ENCODE assay signal across 8 mouse cellular contexts in genomic region chr15:79516171-79517096, GRCm38 (mm10). TPM values are rescaled to one million over a fixed set of nuclear protein-coding genes. Genes with fewer than 3 reads are reported as not detected.
DNase-seq lines count a peak whose midpoint lies in the region; ATAC-seq lines count a peak whose summit lies in the region.

Kdelr3 (plus strand) TSS chr15:79516411.

- H3K9me3 ChIP-seq in erythroblast, embryonic 14.5 days (ENCODE audit: control insufficient read depth, low read length) = peaks cover 16% of the 10 kb centered on the region; the same call in 1 of the 2 replicates
- no peaks in the 10 kb centered on the region for H3K9me3 ChIP-seq in embryonic facial prominence, embryonic 14.5 days (ENCODE audit: control insufficient read depth, low read length)
- no peaks in the 10 kb centered on the region for H3K9me3 ChIP-seq in heart, embryonic 13.5 days
- no peaks in the 10 kb centered on the region for H3K9me3 ChIP-seq in kidney, embryonic 16.5 days (ENCODE audit: low read length)

- no peaks in the 10 kb centered on the region for H3K36me3 ChIP-seq in erythroblast, embryonic 14.5 days (ENCODE audit: control insufficient read depth)
- no peaks in the 10 kb centered on the region for H3K36me3 ChIP-seq in embryonic facial prominence, embryonic 14.5 days (ENCODE audit: control insufficient read depth, insufficient read depth, low read length)
- 0 out of 2 replicates have a peak, but pooled peaks cover 4% of the 10 kb centered on the region for H3K36me3 ChIP-seq in heart, embryonic 13.5 days
- no peaks in the 10 kb centered on the region for H3K36me3 ChIP-seq in kidney, embryonic 16.5 days (ENCODE audit: insufficient read depth, low read length)

- ATAC-seq in erythroblast, adult 5-6 weeks (replicated peaks; ENCODE audit: low FRiP score, poor library complexity, severe bottlenecking) = no peak
- peak; percentile 69 for ATAC-seq in embryonic facial prominence, embryonic 14.5 days (ENCODE audit: low read depth)
- ATAC-seq in heart, embryonic 13.5 days (ENCODE audit: extremely low read depth, insufficient number of reproducible peaks, low FRiP score, low TSS enrichment) = peak; percentile 32
- peak; percentile 58 for ATAC-seq in kidney, embryonic 16.5 days (ENCODE audit: low FRiP score, low TSS enrichment)
- no peak for ATAC-seq in monocyte, adult 5-6 weeks (replicated peaks; ENCODE audit: insufficient number of reproducible peaks, low FRiP score, low TSS enrichment, poor library complexity, severe bottlenecking)

- peaks cover 21% of the 10 kb centered on the region for H3K4me1 ChIP-seq in erythroblast, embryonic 14.5 days (ENCODE audit: control insufficient read depth)
- H3K4me1 ChIP-seq in embryonic facial prominence, embryonic 14.5 days (ENCODE audit: control insufficient read depth, insufficient read depth, low read length) = 0 out of 2 replicates have a peak, but pooled peaks cover 3% of the 10 kb centered on the region
- H3K4me1 ChIP-seq in heart, embryonic 13.5 days = peaks cover 48% of the 10 kb centered on the region
- H3K4me1 ChIP-seq in kidney, embryonic 16.5 days (ENCODE audit: insufficient read depth, low read length) = peaks cover 46% of the 10 kb centered on the region

- H3K4me2 ChIP-seq in embryonic facial prominence, embryonic 14.5 days (ENCODE audit: low read depth, low read length) = peak within 1 kb of the TSS; percentile 83
- H3K4me2 ChIP-seq in heart, embryonic 13.5 days = peak within 1 kb of the TSS; percentile 91
- H3K4me2 ChIP-seq in kidney, embryonic 16.5 days (replicated peaks; ENCODE audit: low read depth, low read length) = peak within 1 kb of the TSS; percentile 65

- peak within 1 kb of the TSS; percentile 65 for H3K27ac ChIP-seq in embryonic facial prominence, embryonic 14.5 days (replicated peaks; ENCODE audit: low read depth, low read length)
- H3K27ac ChIP-seq in heart, embryonic 13.5 days (replicated peaks) = peak within 1 kb of the TSS; percentile 59
- H3K27ac ChIP-seq in kidney, embryonic 16.5 days (ENCODE audit: low read length) = no peak within 1 kb of the TSS

- peak within 1 kb of the TSS; percentile 81 for H3K9ac ChIP-seq in embryonic facial prominence, embryonic 14.5 days (ENCODE audit: low read depth, low read length)
- peak within 1 kb of the TSS; percentile 87 for H3K9ac ChIP-seq in heart, embryonic 13.5 days
- H3K9ac ChIP-seq in kidney, embryonic 16.5 days (replicated peaks; ENCODE audit: low read length) = peak within 1 kb of the TSS; percentile 70

- WGBS in embryonic facial prominence, embryonic 14.5 days = under 1% methylated on average over 50 of the region's 71 CpGs
- WGBS in heart, embryonic 13.5 days = under 1% methylated on average over 71 of the region's 71 CpGs
- 1% methylated on average over 70 of the region's 71 CpGs for WGBS in kidney, embryonic 16.5 days

- DNase-seq in embryonic facial prominence, embryonic 14.5 days (ENCODE audit: low spot score) = peak; percentile 92
- peak; percentile 90 for DNase-seq in lung, postnatal 10 days
- DNase-seq in retina, embryonic 14.5 days (ENCODE audit: low spot score) = peak; percentile 54

- peaks cover 74% of the 10 kb centered on the region for H3K27me3 ChIP-seq in erythroblast, embryonic 14.5 days (ENCODE audit: control insufficient read depth)
- peaks cover 26% of the 10 kb centered on the region for H3K27me3 ChIP-seq in embryonic facial prominence, embryonic 14.5 days (replicated peaks; ENCODE audit: control insufficient read depth, insufficient read depth, low read length)
- H3K27me3 ChIP-seq in heart, embryonic 13.5 days (replicated peaks) = peaks cover 53% of the 10 kb centered on the region
- peaks cover 34% of the 10 kb centered on the region for H3K27me3 ChIP-seq in kidney, embryonic 16.5 days (ENCODE audit: insufficient read depth, low read length)

- peak within 1 kb of the TSS; percentile 41 for H3K4me3 ChIP-seq in erythroblast, embryonic 14.5 days (replicated peaks)
- H3K4me3 ChIP-seq in embryonic facial prominence, embryonic 14.5 days (ENCODE audit: low read depth, low read length) = peak within 1 kb of the TSS; percentile 64
- peak within 1 kb of the TSS; percentile 74 for H3K4me3 ChIP-seq in heart, embryonic 13.5 days
- H3K4me3 ChIP-seq in kidney, embryonic 16.5 days (ENCODE audit: low read length) = peak within 1 kb of the TSS; percentile 68

RNA-seq across cellular contexts. Expression of gene Kdelr3, which starts in this region (rescaled TPM):
- polyA plus RNA-seq in erythroblast, embryonic 14.5 days (2012) = not detected in 2 replicates
- not detected in 2 replicates for total RNA-seq in erythroblast, adult 5-6 weeks (2015; ENCODE audit: low replicate concordance)
- total RNA-seq in erythroblast, adult 5-6 weeks (2017; ENCODE audit: low replicate concordance) = not detected in 2 replicates
- 149 and 157 TPM in 2 replicates for polyA plus RNA-seq in embryonic facial prominence, embryonic 14.5 days (2014; fragmentation: Nextera tagmentation; extraction: Ambion mirVana)
- polyA plus RNA-seq in heart, embryonic 13.5 days (2015; fragmentation: Nextera tagmentation; extraction: Ambion mirVana) = 69.8 and 72.1 TPM in 2 replicates
- 66.2 and 72.9 TPM in 2 replicates for polyA plus RNA-seq in kidney, embryonic 16.5 days (2015; fragmentation: Nextera tagmentation; extraction: Ambion mirVana)
- not detected in 3 replicates for total RNA-seq in monocyte, adult 5-6 weeks (2017)

Comparison
In these comparisons a context has a peak if more than half of its experiments do, and no peak if none do; other contexts are left out.
1. RNA of gene Kdelr3 (polyA plus RNA-seq): 149 to 157 TPM in embryonic facial prominence, embryonic 14.5 days, 66.2 to 72.9 TPM in kidney, embryonic 16.5 days and 69.8 to 72.1 TPM in heart, embryonic 13.5 days; not detected in erythroblast, embryonic 14.5 days; every median in the first group is over 10 times any median in the second.
2. ATAC-seq: peak in embryonic facial prominence, embryonic 14.5 days (single experiment), heart, embryonic 13.5 days (single experiment) and kidney, embryonic 16.5 days (single experiment); none in erythroblast, adult 5-6 weeks (single experiment) and monocyte, adult 5-6 weeks (single experiment).
3. Peak in every context shown above with its lines, with median percentiles within 50 percentile points of each other: H3K4me3 ChIP-seq, DNase-seq, H3K4me2 ChIP-seq and H3K9ac ChIP-seq.